9 mouse cellular contexts compared by ENCODE assay signal in the genomic region with DNA sequence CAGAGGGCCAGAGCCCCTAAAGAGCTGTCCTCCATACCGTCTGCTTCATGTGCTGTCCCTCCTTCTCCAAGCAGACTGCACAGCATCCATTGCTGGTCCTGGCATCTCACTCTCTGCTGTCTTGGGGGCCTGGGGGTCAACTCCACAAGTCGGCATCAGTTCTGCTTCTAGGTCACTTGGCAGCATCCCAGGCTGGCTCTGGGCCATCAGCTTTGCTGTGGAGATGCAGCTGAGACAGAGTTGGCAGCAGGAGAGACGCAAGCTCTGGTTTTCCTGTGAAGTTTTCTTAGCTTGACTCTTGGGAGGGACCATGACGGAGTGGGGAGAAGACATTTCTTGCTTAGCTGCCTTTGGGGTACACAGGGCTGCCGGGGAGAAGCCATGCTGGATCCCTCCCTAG. TPM values are rescaled to one million over a fixed set of nuclear protein-coding genes. Genes with fewer than 3 reads are reported as not detected.
DNase-seq lines count a peak whose midpoint lies in the region; ATAC-seq and TF ChIP-seq lines count a peak whose summit lies in the region.
"Had no signal": no experiment of that assay in that cellular context is flagged by ENCODE, and none has a peak within 500 bp of the region (broad histone marks: within the 10 kb centered on the region; RNA-seq: fewer than 3 reads in every experiment).

No protein-coding gene starts in this region.

- H3K27me3 ChIP-seq in kidney, adult 2 months (replicated peaks; ENCODE audit: control insufficient read depth, insufficient read depth, low read length), result no peaks in the 10 kb centered on the region
- H3K27me3 ChIP-seq in kidney, embryonic 16.5 days (ENCODE audit: insufficient read depth, low read length), result no peaks in the 10 kb centered on the region
- no peaks in the 10 kb centered on the region for H3K27me3 ChIP-seq in stomach, postnatal 0 days (ENCODE audit: control insufficient read depth, insufficient read depth, low read length)
- H3K27me3 ChIP-seq: liver, embryonic 12.5 days had no signal

- no peak overlapping the region for H3K9ac ChIP-seq in kidney, embryonic 16.5 days (replicated peaks; ENCODE audit: low read length)
- H3K9ac ChIP-seq in stomach, postnatal 0 days (ENCODE audit: low read length), result no peak overlapping the region
- H3K9ac ChIP-seq: liver, embryonic 12.5 days had no signal

- H3K4me1 ChIP-seq in kidney, adult 2 months (ENCODE audit: control insufficient read depth, insufficient read depth, low read length), result no peaks in the 10 kb centered on the region
- H3K4me1 ChIP-seq in kidney, embryonic 16.5 days (ENCODE audit: insufficient read depth, low read length), result peaks cover 22% of the 10 kb centered on the region
- H3K4me1 ChIP-seq in stomach, postnatal 0 days (replicated peaks; ENCODE audit: control insufficient read depth, insufficient read depth), result no peaks in the 10 kb centered on the region
- H3K4me1 ChIP-seq: liver, embryonic 12.5 days had no signal

- no peaks in the 10 kb centered on the region for H3K9me3 ChIP-seq in kidney, embryonic 16.5 days (ENCODE audit: low read length)
- no peaks in the 10 kb centered on the region for H3K9me3 ChIP-seq in stomach, postnatal 0 days (ENCODE audit: control insufficient read depth, low read length)
- H3K9me3 ChIP-seq: liver, embryonic 12.5 days had no signal

- WGBS in kidney, adult 2 months, result 43% methylated on average over 5 of the region's 5 CpGs
- WGBS in kidney, embryonic 16.5 days, result 81% methylated on average over 5 of the region's 5 CpGs
- WGBS in stomach, postnatal 0 days, result 56% methylated on average over 5 of the region's 5 CpGs

- no peak for TF ChIP-seq CTCF in kidney, adult 2 months (conservative IDR thresholded peaks at IDR 0.05; ENCODE audit: insufficient read depth, insufficient read length, low read depth, low read length)
- no peak for TF ChIP-seq CTCF in stomach, postnatal 0 days (IDR thresholded peaks at IDR 0.05; ENCODE audit: low read depth)

- TF ChIP-seq POLR2A in kidney, adult 2 months (IDR thresholded peaks at IDR 0.05; ENCODE audit: low read depth, low read length), result no peak

- no peak overlapping the region for H3K27ac ChIP-seq in kidney, adult 2 months (ENCODE audit: insufficient read depth, low read depth, low read length)
- H3K27ac ChIP-seq in kidney, embryonic 16.5 days (ENCODE audit: low read length), result no peak overlapping the region
- H3K27ac ChIP-seq in stomach, postnatal 0 days (replicated peaks), result no peak overlapping the region
- H3K27ac ChIP-seq: liver, embryonic 12.5 days had no signal

- no peaks in the 10 kb centered on the region for H3K36me3 ChIP-seq in kidney, adult 2 months (ENCODE audit: control insufficient read depth, insufficient read depth, low read length)
- peaks cover 36% of the 10 kb centered on the region for H3K36me3 ChIP-seq in kidney, embryonic 16.5 days (ENCODE audit: insufficient read depth, low read length)
- H3K36me3 ChIP-seq in stomach, postnatal 0 days (ENCODE audit: control insufficient read depth, insufficient read depth, low read length), result peaks cover 4% of the 10 kb centered on the region; the same call in 1 of the 2 replicates

- no peak for ATAC-seq in kidney, embryonic 16.5 days (ENCODE audit: low FRiP score, low TSS enrichment)
- no peak for ATAC-seq in stomach, postnatal 0 days (ENCODE audit: low FRiP score, low TSS enrichment)
- ATAC-seq: liver, embryonic 12.5 days had no signal

- peak; percentile 24 for DNase-seq in cerebellum, adult 9-10 months
- no peak for DNase-seq in cerebellum, adult 8-10 months
- DNase-seq in kidney, adult 2 months, result peak; percentile 86
- peak; percentile 60 for DNase-seq in right cerebral cortex, postnatal 4 days
- DNase-seq in right cerebral cortex, adult 18-20 months, result no peak
- DNase-seq in stomach, postnatal 0 days (ENCODE audit: low spot score), result peak; percentile 19
- no peak for DNase-seq in yolk sac, embryonic 10.5 days (ENCODE audit: low spot score)

- no peak overlapping the region for H3K4me3 ChIP-seq in kidney, adult 2 months (ENCODE audit: insufficient read depth, low read depth, low read length)
- no peak overlapping the region for H3K4me3 ChIP-seq in kidney, embryonic 16.5 days (ENCODE audit: low read length)
- no peak overlapping the region for H3K4me3 ChIP-seq in stomach, postnatal 0 days (ENCODE audit: low read depth, low read length)
- H3K4me3 ChIP-seq: liver, embryonic 12.5 days had no signal

- no peak overlapping the region for H3K4me2 ChIP-seq in kidney, embryonic 16.5 days (replicated peaks; ENCODE audit: low read depth, low read length)
- H3K4me2 ChIP-seq in stomach, postnatal 0 days (replicated peaks; ENCODE audit: low read depth), result no peak overlapping the region
- H3K4me2 ChIP-seq: liver, embryonic 12.5 days had no signal

- TF ChIP-seq EP300 in stomach, postnatal 0 days (optimal IDR thresholded peaks at IDR 0.05), result no peak

RNA-seq across cellular contexts. Expression of a gene that starts 13.0 kb away (rescaled TPM):
- polyA plus RNA-seq in kidney, adult 2 months (2012; rRNA removed), result 299 and 326 TPM in 2 replicates
- 134 and 148 TPM in 2 replicates for polyA plus RNA-seq in kidney, embryonic 16.5 days (2015; fragmentation: Nextera tagmentation; extraction: Ambion mirVana)
- polyA plus RNA-seq in stomach, postnatal 0 days (2015; fragmentation: Nextera tagmentation; extraction: Ambion mirVana), result 48.7 and 48.8 TPM in 2 replicates

Comparison
In these comparisons a context has a peak if more than half of its experiments do, and no peak if none do; other contexts are left out.
1. DNase-seq: peak in cerebellum, adult 9-10 months (single experiment), kidney, adult 2 months (single experiment), right cerebral cortex, postnatal 4 days (single experiment) and stomach, postnatal 0 days (single experiment); none in cerebellum, adult 8-10 months (single experiment), right cerebral cortex, adult 18-20 months (single experiment) and yolk sac, embryonic 10.5 days (single experiment).